Mouse (Mus musculus) megakaryocyte, embryonic 14.5 days (primary cell): ENCODE results near the gene Rpp40. TPM values are rescaled to one million over a fixed set of nuclear protein-coding genes. Genes with fewer than 3 reads are reported as not detected.

Experiments
- H3K27me3 ChIP-seq: replicated peaks from 2 replicates; pipeline ENCODE3; 2012; ENCODE audit warnings: inconsistent platforms
- H3K36me3 ChIP-seq: replicated peaks from 2 replicates; pipeline ENCODE3; 2012; ENCODE audit warnings: low read length, inconsistent platforms, mixed read lengths
- H3K4me1 ChIP-seq: 2 replicates; pipeline ENCODE4 v1.6.1; 2012; ENCODE audit warnings: inconsistent platforms
- H3K4me3 ChIP-seq: replicated peaks from 2 replicates; pipeline ENCODE3; 2012; ENCODE audit warnings: moderate library complexity, mild to moderate bottlenecking, inconsistent platforms
- H3K9me3 ChIP-seq: 2 replicates; pipeline ENCODE4 v1.6.1; 2012; ENCODE audit warnings: inconsistent platforms
- FLI1 ChIP-seq: IDR thresholded peaks from 2 replicates; pipeline ENCODE4 v1.6.1; 2012; ENCODE audit warnings: low read length, inconsistent platforms, mixed read lengths
- GATA1 ChIP-seq: IDR thresholded peaks from 3 replicates; pipeline ENCODE4 v1.6.1; 2012; ENCODE audit warnings: mixed read lengths, low read length, inconsistent platforms, borderline replicate concordance
- polyA plus RNA-seq: library from polyadenylated mRNA; stranded (reverse); fragments of >175 nt; gene quantifications from 2 replicates; pipeline ENCODE4 v1.2.3, GENCODE M21; 2012; ENCODE audit warnings: low replicate concordance; ENCODE audit not compliant: insufficient read depth

The Rpp40 gene
- polyA plus RNA-seq = 11.5 TPM in 1 of 2 replicates, not detected in the other

- Histone ChIP-seq H3K36me3 (peaks cover 5% of the 10 kb centered on the region), H3K9me3 (no peaks in the 10 kb centered on the region), H3K4me3 (peak within 1 kb of the TSS; percentile 96), H3K27me3 (no peaks in the 10 kb centered on the region), H3K4me1 (peaks cover 13% of the 10 kb centered on the region)
- TF ChIP-seq GATA1 (no peak), FLI1 (no peak)
Measured at GRCm38 (mm10) chr13:35905879-35906481, at the start of gene Rpp40. Gene Rpp40, minus strand, starts transcription at chr13:35906359.

GRCm38 (mm10) chr13:35949814-35950455 is 43.8 kb upstream of the Rpp40 start:
- peaks cover 30% of the 10 kb centered on the region for H3K27me3 ChIP-seq
- H3K36me3 ChIP-seq = no peaks in the 10 kb centered on the region
- peaks cover 31% of the 10 kb centered on the region for H3K9me3 ChIP-seq
- H3K4me1 ChIP-seq = peaks cover 17% of the 10 kb centered on the region
- no peak for TF ChIP-seq FLI1
- TF ChIP-seq GATA1 = no peak
- no peak overlapping the region for H3K4me3 ChIP-seq

GRCm38 (mm10) chr13:35947354-35948000 is 41.3 kb upstream of the Rpp40 start:
- no peak for TF ChIP-seq GATA1
- TF ChIP-seq FLI1 = no peak
- Histone ChIP-seq H3K36me3 (no peaks in the 10 kb centered on the region), H3K4me1 (peaks cover 17% of the 10 kb centered on the region), H3K9me3 (peaks cover 27% of the 10 kb centered on the region), H3K27me3 (peaks cover 43% of the 10 kb centered on the region), H3K4me3 (no peak overlapping the region)

DNA sequence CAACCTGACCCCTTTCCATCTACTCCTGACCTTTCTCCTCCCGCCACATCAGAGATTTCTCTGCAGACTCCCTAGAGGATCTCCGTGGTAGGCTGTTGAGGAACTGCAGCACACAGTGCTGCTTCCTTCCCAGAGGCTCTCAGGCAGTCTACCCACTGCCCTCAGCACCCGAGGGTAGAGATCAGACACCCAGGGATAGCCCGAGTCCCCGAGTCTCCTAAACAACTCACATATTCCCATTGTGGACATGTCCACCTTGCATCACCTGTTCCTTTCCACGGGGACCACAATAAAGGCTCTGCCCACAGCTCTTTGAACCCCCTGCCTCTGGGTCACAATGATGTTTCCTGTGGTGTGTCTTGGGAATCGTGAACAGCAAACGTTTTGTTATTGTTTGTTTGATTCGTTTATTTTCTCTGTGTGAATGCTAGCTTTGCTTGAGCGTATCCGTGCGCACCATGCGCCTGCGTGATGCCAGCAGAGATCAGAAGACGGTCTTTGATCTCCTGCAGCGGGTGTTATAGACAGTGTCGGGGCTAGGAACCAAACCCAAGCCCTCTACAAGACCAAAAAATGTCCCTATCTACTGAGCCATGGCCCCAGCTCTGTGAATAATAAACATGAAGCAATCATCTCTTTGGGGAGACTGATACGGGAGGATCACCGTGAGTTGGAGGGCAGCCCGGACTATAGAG is 40.6 kb upstream of the Rpp40 start:
- Histone ChIP-seq H3K9me3 (peaks cover 20% of the 10 kb centered on the region), H3K27me3 (peaks cover 46% of the 10 kb centered on the region), H3K4me1 (peaks cover 17% of the 10 kb centered on the region), H3K4me3 (no peak overlapping the region), H3K36me3 (no peaks in the 10 kb centered on the region)
- TF ChIP-seq FLI1 (no peak), GATA1 (no peak)

- Histone ChIP-seq H3K4me1 (no peaks in the 10 kb centered on the region), H3K9me3 (0 out of 2 replicates have a peak, but pooled peaks cover 3% of the 10 kb centered on the region), H3K4me3 (no peak overlapping the region), H3K27me3 (peaks cover 32% of the 10 kb centered on the region), H3K36me3 (no peaks in the 10 kb centered on the region)
- no peak for TF ChIP-seq FLI1
- no peak for TF ChIP-seq GATA1
Measured at GRCm38 (mm10) chr13:35940934-35941333, 34.8 kb upstream of the Rpp40 start.

- TF ChIP-seq GATA1 = no peak
- TF ChIP-seq FLI1 = no peak
- Histone ChIP-seq H3K4me1 (no peaks in the 10 kb centered on the region), H3K27me3 (peaks cover 28% of the 10 kb centered on the region), H3K36me3 (no peaks in the 10 kb centered on the region), H3K4me3 (no peak overlapping the region), H3K9me3 (peaks cover 5% of the 10 kb centered on the region)
Measured at GRCm38 (mm10) chr13:35939871-35940665, 33.9 kb upstream of the Rpp40 start.

- TF ChIP-seq FLI1 = no peak
- no peak for TF ChIP-seq GATA1
Measured at GRCm38 (mm10) chr13:35937991-35938390, 31.8 kb upstream of the Rpp40 start.

GRCm38 (mm10) chr13:35911476-35911875 is 5.3 kb upstream of the Rpp40 start:
- TF ChIP-seq FLI1 (no peak), GATA1 (no peak)
- Histone ChIP-seq H3K27me3 (no peaks in the 10 kb centered on the region), H3K4me1 (peaks cover 5% of the 10 kb centered on the region; the same call in 1 of the 2 replicates), H3K4me3 (no peak overlapping the region), H3K36me3 (no peaks in the 10 kb centered on the region), H3K9me3 (peaks cover 17% of the 10 kb centered on the region)

More at GRCm38 (mm10) chr13:35937991-35938390, 31.8 kb upstream of the Rpp40 start:
- peaks cover 18% of the 10 kb centered on the region for H3K27me3 ChIP-seq
- H3K9me3 ChIP-seq = peaks cover 12% of the 10 kb centered on the region
- H3K4me1 ChIP-seq = no peaks in the 10 kb centered on the region
- H3K4me3 ChIP-seq = no peak overlapping the region
- H3K36me3 ChIP-seq = no peaks in the 10 kb centered on the region

DNA sequence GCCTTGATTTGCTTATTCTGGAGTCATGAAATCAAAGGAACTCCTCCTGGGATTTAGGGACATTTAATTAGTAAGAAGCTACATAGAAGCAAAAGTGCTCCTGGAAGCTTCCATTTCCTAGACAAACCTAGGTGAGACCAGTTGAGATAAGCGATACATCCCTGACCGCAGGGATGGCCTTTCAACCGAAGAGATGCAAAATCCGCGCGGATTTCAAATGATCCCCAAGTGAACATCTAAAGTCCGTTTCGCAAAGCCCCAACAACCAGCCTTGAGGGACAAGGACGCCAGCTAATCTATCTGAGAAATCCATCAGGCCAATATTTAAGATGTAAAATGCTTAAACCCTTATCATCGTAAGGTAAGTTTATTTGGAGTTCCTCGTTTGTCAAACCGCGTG is 781 bp downstream of the Rpp40 start:
- Histone ChIP-seq H3K4me3 (peak overlapping the region; percentile 96), H3K9me3 (no peaks in the 10 kb centered on the region), H3K36me3 (peaks cover 6% of the 10 kb centered on the region), H3K27me3 (no peaks in the 10 kb centered on the region), H3K4me1 (peaks cover 13% of the 10 kb centered on the region)
- no peak for TF ChIP-seq FLI1
- TF ChIP-seq GATA1 = no peak
